Mouse (Mus musculus) lung, adult 2 months (tissue): Measurements from ENCODE around the gene Slc4a4. TPM values are rescaled to one million over a fixed set of nuclear protein-coding genes. Genes with fewer than 3 reads are reported as not detected.

ENCODE experiments used
- DNase-seq: peaks from one replicate; pipeline ENCODE4 v3.0.0; 2022
- H3K4me1 ChIP-seq: fragments of 200-500 bp; 2 replicates; pipeline ENCODE4 v1.6.1; 2011; ENCODE audit warnings: low read length; ENCODE audit not compliant: control insufficient read depth, insufficient read depth
- H3K4me3 ChIP-seq: fragments of 200-500 bp; replicated peaks from 2 replicates; pipeline ENCODE3; 2011; ENCODE audit warnings: low read depth, mild to moderate bottlenecking, control low read depth, low read length; ENCODE audit errors: extremely low read depth
- CTCF ChIP-seq: fragments of 200-500 bp; IDR thresholded peaks from 2 replicates; pipeline ENCODE4 v1.5.1; 2011; ENCODE audit warnings: mild to moderate bottlenecking, low read length, control low read depth; ENCODE audit not compliant: insufficient read depth
- POLR2A ChIP-seq: fragments of 200-500 bp; IDR thresholded peaks from 2 replicates; pipeline ENCODE4 v1.6.1; 2011; ENCODE audit warnings: low read depth, mild to moderate bottlenecking, control low read depth, low read length, borderline replicate concordance; ENCODE audit errors: extremely low read depth
- WGBS: fragments of 180-500 bp; shearing (Covaris S2); methylation state at CpG from one replicate; pipeline ENCODE4 v1.1.7; 2018; 5-methylcytosine and 5-hydroxymethylcytosine counted together
- polyA plus RNA-seq: library from polyadenylated mRNA; depleted of rRNA; stranded (reverse); fragments of >200 nt; gene quantifications from 2 replicates; pipeline ENCODE4 v1.2.3, GENCODE M21; 2012

The Slc4a4 gene
- polyA plus RNA-seq, 1 experiment = 4.8 TPM

GRCm38 (mm10) chr5:89043846-89044245 is 157.2 kb downstream of the Slc4a4 start:
- Histone ChIP-seq H3K4me1 (no peaks in the 10 kb centered on the region), H3K4me3 (no peak overlapping the region)
- WGBS = 26% methylated on average over 5 of the region's 5 CpGs
- no peak for DNase-seq
- no peak for TF ChIP-seq POLR2A
- no peak for TF ChIP-seq CTCF

GRCm38 (mm10) chr5:89044801-89045200 is 158.2 kb downstream of the Slc4a4 start:
- TF ChIP-seq POLR2A = no peak
- no peak for TF ChIP-seq CTCF
- 90% methylated on average over 5 of the region's 5 CpGs for WGBS
- Histone ChIP-seq H3K4me1 (no peaks in the 10 kb centered on the region), H3K4me3 (no peak overlapping the region)
- DNase-seq = no peak

- Histone ChIP-seq H3K4me1 (no peaks in the 10 kb centered on the region), H3K4me3 (no peak overlapping the region)
- no peak for DNase-seq
- TF ChIP-seq CTCF (no peak), POLR2A (no peak)
- 58% methylated on average over 5 of the region's 5 CpGs for WGBS
These were observed 165.0 kb downstream of the Slc4a4 start for GRCm38 (mm10) chr5:89051577-89051976.

GRCm38 (mm10) chr5:89052230-89052629 is 165.6 kb downstream of the Slc4a4 start:
- Histone ChIP-seq H3K4me3 (no peak overlapping the region), H3K4me1 (no peaks in the 10 kb centered on the region)
- no peak for DNase-seq
- WGBS = 92% methylated on average over 5 of the region's 5 CpGs
- TF ChIP-seq CTCF (no peak), POLR2A (no peak)

GRCm38 (mm10) chr5:89055656-89056055 is 169.0 kb downstream of the Slc4a4 start:
- TF ChIP-seq POLR2A (no peak), CTCF (no peak)
- WGBS = 86% methylated on average over 3 of the region's 3 CpGs
- no peak for DNase-seq
- no peaks in the 10 kb centered on the region for H3K4me1 ChIP-seq
- H3K4me3 ChIP-seq = no peak overlapping the region

GRCm38 (mm10) chr5:89056370-89056769 is 169.8 kb downstream of the Slc4a4 start:
- TF ChIP-seq CTCF (no peak), POLR2A (no peak)
- H3K4me3 ChIP-seq = no peak overlapping the region
- no peaks in the 10 kb centered on the region for H3K4me1 ChIP-seq
- 85% methylated on average over 2 of the region's 2 CpGs for WGBS
- DNase-seq = no peak

- 49% methylated on average over 9 of the region's 9 CpGs for WGBS
- TF ChIP-seq POLR2A (no peak), CTCF (no peak)
- no peak for DNase-seq
- Histone ChIP-seq H3K4me3 (no peak overlapping the region), H3K4me1 (no peaks in the 10 kb centered on the region)
These were observed 174.5 kb downstream of the Slc4a4 start for GRCm38 (mm10) chr5:89061097-89061496.

- WGBS = 82% methylated on average over 5 of the region's 5 CpGs
- no peak overlapping the region for H3K4me3 ChIP-seq
- TF ChIP-seq POLR2A = no peak
- TF ChIP-seq CTCF = no peak
- H3K4me1 ChIP-seq = no peaks in the 10 kb centered on the region
- no peak for DNase-seq
These were observed 175.7 kb downstream of the Slc4a4 start for GRCm38 (mm10) chr5:89062286-89062685.

- Histone ChIP-seq H3K4me3 (no peak overlapping the region), H3K4me1 (no peaks in the 10 kb centered on the region)
- DNase-seq = no peak
- TF ChIP-seq CTCF (no peak), POLR2A (no peak)
- WGBS = 58% methylated on average over 4 of the region's 4 CpGs
These were observed 180.5 kb downstream of the Slc4a4 start for GRCm38 (mm10) chr5:89067111-89067510.

GRCm38 (mm10) chr5:89068072-89068471 is 181.5 kb downstream of the Slc4a4 start:
- H3K4me1 ChIP-seq = no peaks in the 10 kb centered on the region
- no peak for TF ChIP-seq POLR2A
- no peak for TF ChIP-seq CTCF
- 90% methylated on average over 5 of the region's 5 CpGs for WGBS
- no peak for DNase-seq
- no peak overlapping the region for H3K4me3 ChIP-seq
